Mouse (Mus musculus): Measurements from ENCODE around the gene Atp11a. TPM values are rescaled to one million over a fixed set of nuclear protein-coding genes. Genes with fewer than 3 reads are reported as not detected.

Gene Atp11a
- 10 to 100 TPM; 61.5 to 65.5 TPM for total RNA-seq (2021)
- long read RNA-seq, partial matches to known transcripts = 5 of 6 reads
- long read RNA-seq, other reads (novel, unspliced or antisense) = 1 of 6 reads

GRCm38 (mm10) chr8:12756391-12757157 lies at the start of gene Atp11a:
Gene Atp11a, plus strand, starts transcription at chr8:12757014.
- peak; percentile 63 to 78 for DNase-seq (ENCODE audit: low spot score in 2 of 2)

- DNase-seq (ENCODE audit: low spot score in 2 of 2) = no peak
Observed at GRCm38 (mm10) chr8:12711623-12712022, 45.2 kb upstream of the Atp11a start.

- no peak for DNase-seq (ENCODE audit: low spot score in 2 of 2)
Observed at GRCm38 (mm10) chr8:12715861-12716585, 40.8 kb upstream of the Atp11a start.

- DNase-seq (ENCODE audit: low spot score in 2 of 2) = no peak
Observed at GRCm38 (mm10) chr8:12719091-12719490, 37.7 kb upstream of the Atp11a start.

- DNase-seq (ENCODE audit: low spot score in 2 of 2) = no peak
Observed at GRCm38 (mm10) chr8:12728644-12729043, 28.2 kb upstream of the Atp11a start.

- DNase-seq (ENCODE audit: low spot score in 2 of 2) = no peak
Observed at GRCm38 (mm10) chr8:12730780-12731179, 26.0 kb upstream of the Atp11a start.

- no peak for DNase-seq (ENCODE audit: low spot score in 2 of 2)
Observed at GRCm38 (mm10) chr8:12732431-12732830, 24.4 kb upstream of the Atp11a start.

- no peak for DNase-seq (ENCODE audit: low spot score in 2 of 2)
Observed at GRCm38 (mm10) chr8:12739113-12739512, 17.7 kb upstream of the Atp11a start.

GRCm38 (mm10) chr8:12743390-12743789 lies 13.4 kb upstream of the Atp11a start:
- DNase-seq (ENCODE audit: low spot score in 2 of 2) = no peak

- no peak for DNase-seq (ENCODE audit: low spot score in 2 of 2)
Observed at GRCm38 (mm10) chr8:12748183-12748582, 8.6 kb upstream of the Atp11a start.

GRCm38 (mm10) chr8:12749116-12749515 lies 7.7 kb upstream of the Atp11a start:
- no peak for DNase-seq (ENCODE audit: low spot score in 2 of 2)

GRCm38 (mm10) chr8:12753054-12753453 lies 3.8 kb upstream of the Atp11a start:
- no peak for DNase-seq (ENCODE audit: low spot score in 2 of 2)

- no peak for DNase-seq (ENCODE audit: low spot score in 2 of 2)
Observed at GRCm38 (mm10) chr8:12754115-12754514, 2.7 kb upstream of the Atp11a start.

GRCm38 (mm10) chr8:12755312-12755711 lies 1.5 kb upstream of the Atp11a start:
- no peak for DNase-seq (ENCODE audit: low spot score in 2 of 2)

GRCm38 (mm10) chr8:12755826-12756225 lies 988 bp upstream of the Atp11a start:
- DNase-seq (ENCODE audit: low spot score in 2 of 2) = no peak

GRCm38 (mm10) chr8:12757231-12757940 lies 572 bp downstream of the Atp11a start:
- peak; percentile 34 to 48 for DNase-seq (ENCODE audit: low spot score in 2 of 2)

- DNase-seq (ENCODE audit: low spot score in 2 of 2) = no peak
Observed at GRCm38 (mm10) chr8:12759963-12760362, 3.1 kb downstream of the Atp11a start.

GRCm38 (mm10) chr8:12761873-12762272 lies 5.1 kb downstream of the Atp11a start:
- DNase-seq (ENCODE audit: low spot score in 2 of 2) = no peak

- no peak for DNase-seq (ENCODE audit: low spot score in 2 of 2)
Observed at GRCm38 (mm10) chr8:12763565-12764108, 6.8 kb downstream of the Atp11a start.

- no peak for DNase-seq (ENCODE audit: low spot score in 2 of 2)
Observed at GRCm38 (mm10) chr8:12764971-12765370, 8.2 kb downstream of the Atp11a start.

GRCm38 (mm10) chr8:12767176-12767575 lies 10.4 kb downstream of the Atp11a start:
- no peak for DNase-seq (ENCODE audit: low spot score in 2 of 2)

All from layer of hippocampus, postnatal 10 days (tissue).